Mouse (Mus musculus) thymus, postnatal 36 days (tissue): ENCODE measurements at regions not wholly inside any gene's neighbourhood (a gene's known extent, or its start where the extent isn't known, plus 50 kb on each side); places are given as distances from the start of the nearest gene placed in this dataset.

Source experiments
- DNase-seq, 2 experiments: peaks; one replicate each; pipeline ENCODE4 v3.0.0; 2022; ENCODE audit warnings: mixed read lengths in 2 of 2

GRCm38 (mm10) chr8:78877423-78877822 is 56.5 kb upstream of the Lsm6 start:
- no peak for DNase-seq

- no peak for DNase-seq
These were observed 68.8 kb upstream of the Lsm6 start for GRCm38 (mm10) chr8:78889708-78890107.

- no peak for DNase-seq
These were observed 69.6 kb upstream of the Lsm6 start for GRCm38 (mm10) chr8:78890571-78890970.

- peak; percentile 38 to 59 for DNase-seq
These were observed 78.9 kb upstream of the Lsm6 start for GRCm38 (mm10) chr8:78899887-78900286.

GRCm38 (mm10) chr8:78903034-78903433 is 82.1 kb upstream of the Lsm6 start:
- no peak for DNase-seq

- DNase-seq, result no peak
These were observed 87.0 kb upstream of the Lsm6 start for GRCm38 (mm10) chr8:78907918-78908317.

GRCm38 (mm10) chr8:78911288-78911873 is 90.4 kb upstream of the Lsm6 start:
- DNase-seq, result no peak

- DNase-seq, result no peak
These were observed 91.5 kb upstream of the Lsm6 start for GRCm38 (mm10) chr8:78912470-78912869.

GRCm38 (mm10) chr8:78913823-78914222 is 92.9 kb upstream of the Lsm6 start:
- DNase-seq, result no peak

GRCm38 (mm10) chr8:78930610-78931397 is 97.4 kb upstream of the Zfp827 start:
- DNase-seq, result no peak

- DNase-seq, result no peak
These were observed 96.2 kb upstream of the Zfp827 start for GRCm38 (mm10) chr8:78932069-78932468.

- DNase-seq, result no peak
These were observed 88.2 kb upstream of the Zfp827 start for GRCm38 (mm10) chr8:78940049-78940448.

GRCm38 (mm10) chr8:78941558-78941957 is 86.7 kb upstream of the Zfp827 start:
- DNase-seq, result no peak

GRCm38 (mm10) chr8:78944367-78944766 is 83.9 kb upstream of the Zfp827 start:
- no peak for DNase-seq

- DNase-seq, result no peak
These were observed 82.6 kb upstream of the Zfp827 start for GRCm38 (mm10) chr8:78945607-78946006.

GRCm38 (mm10) chr8:78946085-78946484 is 82.2 kb upstream of the Zfp827 start:
- no peak for DNase-seq

GRCm38 (mm10) chr8:78975034-78975433 is 53.2 kb upstream of the Zfp827 start:
- no peak for DNase-seq
